Mouse (Mus musculus) erythroblast, embryonic 14.5 days (primary cell): ENCODE measurements around the gene Micu1. TPM values are rescaled to one million over a fixed set of nuclear protein-coding genes. Genes with fewer than 3 reads are reported as not detected.

Experiments
- H3K27me3 ChIP-seq: 2 replicates; pipeline ENCODE4 v1.6.1; 2012; ENCODE audit warnings: inconsistent platforms; ENCODE audit not compliant: control insufficient read depth
- H3K36me3 ChIP-seq: 2 replicates; pipeline ENCODE4 v1.6.1; 2012; ENCODE audit warnings: mild to moderate bottlenecking, inconsistent platforms; ENCODE audit not compliant: control insufficient read depth
- H3K4me1 ChIP-seq: 2 replicates; pipeline ENCODE4 v1.6.1; 2012; ENCODE audit warnings: inconsistent platforms; ENCODE audit not compliant: control insufficient read depth
- H3K4me3 ChIP-seq: replicated peaks from 2 replicates; pipeline ENCODE3; 2012; ENCODE audit warnings: moderate library complexity, mild to moderate bottlenecking, inconsistent platforms
- H3K9me3 ChIP-seq: 2 replicates; pipeline ENCODE4 v1.6.1; 2012; ENCODE audit warnings: low read length, inconsistent platforms, mixed read lengths; ENCODE audit not compliant: control insufficient read depth
- GATA1 ChIP-seq: IDR thresholded peaks from 2 replicates; pipeline ENCODE4 v1.6.1; 2012; ENCODE audit warnings: low read length, inconsistent platforms, mixed read lengths
- TAL1 ChIP-seq: IDR thresholded peaks from 3 replicates; pipeline ENCODE4 v1.6.1; 2012; ENCODE audit warnings: low read length, inconsistent platforms, mixed read lengths
- polyA plus RNA-seq: library from polyadenylated mRNA; stranded (reverse); fragments of >175 nt; gene quantifications from 2 replicates; pipeline ENCODE4 v1.2.3, GENCODE M21; 2012

Micu1 gene
- polyA plus RNA-seq, 1 experiment = 7.5 TPM

DNA sequence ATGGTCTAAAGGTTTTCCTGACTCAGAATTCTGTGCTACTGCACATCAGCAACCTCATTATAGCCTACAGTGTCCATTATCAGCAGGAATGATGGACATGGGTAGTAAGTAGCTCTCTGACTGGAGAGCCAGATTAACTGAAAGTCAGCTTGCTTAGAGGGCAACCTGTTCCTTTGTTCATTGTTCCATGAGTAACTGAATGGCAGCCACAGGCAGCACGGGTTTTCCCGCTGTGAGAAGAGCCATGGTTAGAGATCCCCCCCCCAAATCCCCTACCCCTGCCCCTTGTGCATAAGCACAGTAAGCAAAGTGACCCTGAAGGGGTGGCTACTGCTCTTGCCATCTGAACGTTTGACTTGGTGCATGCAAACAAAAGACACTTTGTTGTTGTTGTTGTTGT, 78.4 kb downstream of the Micu1 start:
- peaks cover 36% of the 10 kb centered on the region for H3K36me3 ChIP-seq

DNA sequence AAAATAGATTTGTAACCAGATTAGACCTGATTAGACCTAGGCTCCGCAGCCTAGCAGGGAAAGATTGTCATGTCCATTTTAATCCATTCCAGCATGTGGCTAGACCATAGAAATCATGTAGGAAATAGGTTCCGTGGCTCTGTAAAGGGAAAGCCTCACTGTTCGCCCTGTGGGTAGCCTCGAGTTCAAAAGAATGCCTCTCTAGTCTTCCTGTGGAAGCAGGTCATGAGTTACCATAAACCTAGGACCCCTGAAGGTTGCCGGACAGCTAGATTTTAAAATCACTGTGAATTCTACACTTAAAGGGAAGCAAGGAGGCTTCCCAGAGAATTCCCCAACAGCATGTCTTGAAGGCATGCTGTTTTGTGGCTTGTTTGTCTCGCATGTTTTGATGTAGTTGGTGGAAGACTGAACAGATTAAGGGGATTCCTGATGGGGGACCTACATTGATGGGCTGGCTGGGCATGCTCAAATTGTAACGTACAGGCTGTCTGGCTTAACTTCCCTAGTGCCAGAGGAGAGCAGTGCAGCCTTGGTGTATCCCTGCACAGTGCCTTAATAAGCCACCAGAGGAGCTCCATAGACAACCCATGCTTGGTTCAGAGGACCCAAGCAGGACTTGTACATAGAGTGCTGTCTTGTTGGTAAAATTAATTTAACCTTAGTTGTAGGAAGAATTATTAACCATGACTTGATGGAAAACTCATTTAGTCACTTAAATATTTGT, 79.1 kb downstream of the Micu1 start:
- TF ChIP-seq TAL1 (no peak), GATA1 (no peak)
- Histone ChIP-seq H3K4me1 (no peaks in the 10 kb centered on the region), H3K4me3 (no peak overlapping the region), H3K27me3 (no peaks in the 10 kb centered on the region), H3K9me3 (no peaks in the 10 kb centered on the region), H3K36me3 (peaks cover 33% of the 10 kb centered on the region)

More for the DNA sequence above, 78.4 kb downstream of the Micu1 start:
- H3K27me3 ChIP-seq = no peaks in the 10 kb centered on the region
- no peaks in the 10 kb centered on the region for H3K4me1 ChIP-seq
- H3K9me3 ChIP-seq = no peaks in the 10 kb centered on the region
- TF ChIP-seq GATA1 (no peak), TAL1 (no peak)
- no peak overlapping the region for H3K4me3 ChIP-seq

GRCm38 (mm10) chr10:59784731-59785685, 82.7 kb downstream of the Micu1 start:
- Histone ChIP-seq H3K9me3 (no peaks in the 10 kb centered on the region), H3K36me3 (peaks cover 49% of the 10 kb centered on the region), H3K4me1 (no peaks in the 10 kb centered on the region), H3K27me3 (no peaks in the 10 kb centered on the region), H3K4me3 (no peak overlapping the region)
- no peak for TF ChIP-seq TAL1
- no peak for TF ChIP-seq GATA1

DNA sequence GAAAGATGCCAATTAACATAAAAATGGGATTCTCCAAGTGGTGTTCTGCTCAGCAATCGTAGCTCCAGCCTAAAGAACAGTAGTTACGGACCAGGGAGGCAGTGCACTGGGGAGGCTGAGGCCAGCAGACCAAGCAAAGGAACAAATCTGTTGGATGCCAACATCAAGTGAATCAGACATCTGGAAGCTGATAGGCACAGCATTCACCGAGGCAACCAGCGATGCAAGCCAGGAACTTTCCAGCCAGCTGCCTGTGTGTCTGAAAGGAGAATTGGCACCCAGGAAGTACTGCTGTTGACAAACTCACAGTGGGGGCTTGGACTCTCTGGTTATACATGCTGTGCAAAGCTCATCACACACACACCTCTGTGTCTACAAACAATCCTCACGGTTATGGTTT, 84.0 kb downstream of the Micu1 start:
- H3K36me3 ChIP-seq = peaks cover 61% of the 10 kb centered on the region

DNA sequence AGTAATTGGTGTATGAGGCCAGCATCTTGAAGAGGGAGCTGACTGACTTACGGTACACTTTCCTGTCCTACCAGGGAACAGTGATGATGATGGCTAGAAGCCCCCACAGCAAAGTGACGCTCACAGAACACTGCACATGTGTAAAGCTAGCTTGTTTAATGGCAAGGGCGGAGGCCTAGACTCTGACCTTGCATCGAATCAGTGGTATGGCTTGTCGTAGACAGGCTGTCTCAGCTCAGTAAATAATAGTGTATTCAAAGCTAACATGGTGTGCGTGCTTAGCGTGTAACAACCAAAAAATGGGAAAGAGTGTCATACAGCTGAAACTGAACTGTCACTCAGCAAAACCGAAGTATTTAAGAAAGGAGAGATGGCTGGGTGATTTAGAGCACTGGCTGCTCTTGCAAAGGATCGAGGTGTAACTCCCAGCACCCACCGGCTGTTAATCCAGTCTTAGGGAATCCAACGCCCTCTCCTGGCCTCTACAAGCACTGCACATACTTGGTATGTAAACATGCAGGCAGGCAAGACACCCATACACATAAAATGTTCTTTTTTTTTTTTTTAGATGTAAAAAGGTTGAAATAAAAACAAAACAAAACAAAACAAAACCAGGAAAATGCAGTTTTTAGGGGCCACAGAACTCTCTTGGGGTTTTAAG, 85.0 kb downstream of the Micu1 start:
- no peak for TF ChIP-seq TAL1
- H3K36me3 ChIP-seq = peaks cover 67% of the 10 kb centered on the region
- H3K9me3 ChIP-seq = no peaks in the 10 kb centered on the region
- H3K4me1 ChIP-seq = peaks cover 7% of the 10 kb centered on the region
- no peaks in the 10 kb centered on the region for H3K27me3 ChIP-seq
- H3K4me3 ChIP-seq = no peak overlapping the region

More for the DNA sequence above, 84.0 kb downstream of the Micu1 start:
- Histone ChIP-seq H3K4me1 (no peaks in the 10 kb centered on the region; the same call in 1 of the 2 replicates), H3K4me3 (no peak overlapping the region), H3K27me3 (no peaks in the 10 kb centered on the region), H3K9me3 (no peaks in the 10 kb centered on the region)
- TF ChIP-seq GATA1 (no peak), TAL1 (no peak)

- H3K36me3 ChIP-seq = peaks cover 67% of the 10 kb centered on the region
- H3K27me3 ChIP-seq = no peaks in the 10 kb centered on the region
- no peaks in the 10 kb centered on the region for H3K9me3 ChIP-seq
- TF ChIP-seq GATA1 = no peak
- no peak for TF ChIP-seq TAL1
- H3K4me3 ChIP-seq = no peak overlapping the region
- peaks cover 13% of the 10 kb centered on the region for H3K4me1 ChIP-seq
These were observed 85.6 kb downstream of the Micu1 start for GRCm38 (mm10) chr10:59787870-59788269.

GRCm38 (mm10) chr10:59790291-59790929, 88.1 kb downstream of the Micu1 start:
- Histone ChIP-seq H3K27me3 (no peaks in the 10 kb centered on the region), H3K4me1 (peaks cover 32% of the 10 kb centered on the region), H3K36me3 (peaks cover 80% of the 10 kb centered on the region), H3K4me3 (no peak overlapping the region), H3K9me3 (no peaks in the 10 kb centered on the region)
- no peak for TF ChIP-seq GATA1
- TF ChIP-seq TAL1 = no peak

DNA sequence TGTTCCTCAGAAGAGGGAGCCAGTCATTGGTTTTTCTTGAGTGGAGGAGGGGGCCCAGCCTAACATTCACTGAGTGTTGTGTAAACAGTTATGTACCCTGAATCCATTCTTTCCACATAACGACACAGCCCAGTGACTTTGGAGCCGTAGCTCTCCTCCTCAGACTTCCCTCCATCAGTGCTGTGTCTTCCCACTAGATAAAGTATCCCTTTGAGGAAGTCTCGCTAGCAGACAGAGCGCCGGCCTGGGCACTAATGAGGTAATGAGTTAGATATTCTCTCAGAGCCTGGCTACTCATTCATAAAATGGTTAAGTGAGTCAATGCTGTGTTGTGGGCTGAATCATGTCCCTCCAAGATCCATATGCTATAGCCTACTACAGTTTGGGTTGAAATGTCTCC, 89.6 kb downstream of the Micu1 start:
- Histone ChIP-seq H3K4me3 (no peak overlapping the region), H3K9me3 (no peaks in the 10 kb centered on the region), H3K4me1 (peaks cover 34% of the 10 kb centered on the region), H3K27me3 (no peaks in the 10 kb centered on the region), H3K36me3 (peaks cover 89% of the 10 kb centered on the region)
- TF ChIP-seq TAL1 = no peak
- TF ChIP-seq GATA1 = no peak
